Mouse (Mus musculus): ENCODE data around the gene Pde6h.

Gene Pde6h

GRCm38 (mm10) chr6:137011187-137011586, 87.6 kb downstream of the Pde6h start:
- intact Hi-C loops (cut with DNase I), result no loop called here

GRCm38 (mm10) chr6:137014346-137014745, 90.7 kb downstream of the Pde6h start:
- intact Hi-C loops (cut with DNase I), result no loop called here

GRCm38 (mm10) chr6:137017216-137017973, 93.8 kb downstream of the Pde6h start:
- intact Hi-C loops (cut with DNase I), result no loop called here

Data from adrenal gland (tissue).